Mouse (Mus musculus): ENCODE measurements around the gene Rab3c. TPM values are rescaled to one million over a fixed set of nuclear protein-coding genes. Genes with fewer than 3 reads are reported as not detected.
A peak's percentile ranks its signal among the peaks of the same experiment; 100 is the strongest.

The Rab3c gene
- polyA plus RNA-seq, 1 experiment from 2014 or later, result 198 TPM

- Histone ChIP-seq H3K9me3 (no peaks in the 10 kb centered on the region), H3K4me3 (no peak overlapping the region), H3K36me3 (peaks cover 6% of the 10 kb centered on the region; the same call in 1 of the 2 replicates), H3K27me3 (no peaks in the 10 kb centered on the region), H3K27ac (replicated peaks) (no peak overlapping the region), H3K4me1 (replicated peaks) (no peaks in the 10 kb centered on the region), H3K9ac (no peak overlapping the region), H3K4me2 (no peak overlapping the region)
- ATAC-seq (ENCODE audit: low FRiP score, low read depth), result no peak
These were observed 199.6 kb downstream of the Rab3c start for GRCm38 (mm10) chr13:110081174-110081573.

GRCm38 (mm10) chr13:110075587-110075986 lies 205.2 kb downstream of the Rab3c start:
- H3K9me3 ChIP-seq, result no peaks in the 10 kb centered on the region
- no peaks in the 10 kb centered on the region for H3K36me3 ChIP-seq
- ATAC-seq (ENCODE audit: low FRiP score, low read depth), result no peak
- no peak overlapping the region for H3K4me2 ChIP-seq
- H3K9ac ChIP-seq, result no peak overlapping the region
- WGBS, result 65% methylated on average over 9 of the region's 9 CpGs
- H3K4me3 ChIP-seq, result no peak overlapping the region
- H3K27me3 ChIP-seq, result no peaks in the 10 kb centered on the region
- no peak overlapping the region; the same call in 1 of the 2 replicates for H3K27ac ChIP-seq (replicated peaks)
- peaks cover 6% of the 10 kb centered on the region for H3K4me1 ChIP-seq (replicated peaks)

GRCm38 (mm10) chr13:110074180-110074579 lies 206.6 kb downstream of the Rab3c start:
- H3K9ac ChIP-seq, result no peak overlapping the region
- 53% methylated on average over 2 of the region's 2 CpGs for WGBS
- H3K27ac ChIP-seq (replicated peaks), result peak overlapping the region; percentile 48; the same call in 1 of the 2 replicates
- no peak for ATAC-seq (ENCODE audit: low FRiP score, low read depth)
- H3K4me1 ChIP-seq (replicated peaks), result peaks cover 6% of the 10 kb centered on the region
- no peaks in the 10 kb centered on the region for H3K27me3 ChIP-seq
- no peaks in the 10 kb centered on the region for H3K9me3 ChIP-seq
- H3K4me2 ChIP-seq, result no peak overlapping the region
- no peaks in the 10 kb centered on the region; the same call in 1 of the 2 replicates for H3K36me3 ChIP-seq
- no peak overlapping the region for H3K4me3 ChIP-seq

GRCm38 (mm10) chr13:110067149-110067548 lies 213.6 kb downstream of the Rab3c start:
- Histone ChIP-seq H3K9ac (no peak overlapping the region), H3K27ac (replicated peaks) (no peak overlapping the region), H3K36me3 (no peaks in the 10 kb centered on the region; the same call in 1 of the 2 replicates), H3K9me3 (no peaks in the 10 kb centered on the region), H3K4me2 (no peak overlapping the region), H3K4me1 (replicated peaks) (peaks cover 17% of the 10 kb centered on the region), H3K27me3 (no peaks in the 10 kb centered on the region), H3K4me3 (no peak overlapping the region)
- ATAC-seq (ENCODE audit: low FRiP score, low read depth), result no peak
- 90% methylated on average over 3 of the region's 3 CpGs for WGBS

GRCm38 (mm10) chr13:110066674-110067073 lies 214.1 kb downstream of the Rab3c start:
- ATAC-seq (ENCODE audit: low FRiP score, low read depth), result no peak
- H3K9me3 ChIP-seq, result no peaks in the 10 kb centered on the region
- peaks cover 18% of the 10 kb centered on the region for H3K4me1 ChIP-seq (replicated peaks)
- H3K9ac ChIP-seq, result no peak overlapping the region
- H3K36me3 ChIP-seq, result no peaks in the 10 kb centered on the region; the same call in 1 of the 2 replicates
- no peak overlapping the region for H3K4me3 ChIP-seq
- 82% methylated on average over 2 of the region's 2 CpGs for WGBS
- H3K27ac ChIP-seq (replicated peaks), result no peak overlapping the region
- H3K27me3 ChIP-seq, result no peaks in the 10 kb centered on the region
- H3K4me2 ChIP-seq, result no peak overlapping the region

GRCm38 (mm10) chr13:110062835-110063411 lies 217.9 kb downstream of the Rab3c start:
- peak overlapping the region; percentile 4; the same call in 1 of the 2 replicates for H3K4me3 ChIP-seq
- H3K4me2 ChIP-seq, result peak overlapping the region; percentile 44
- H3K4me1 ChIP-seq (replicated peaks), result peaks cover 18% of the 10 kb centered on the region
- H3K27ac ChIP-seq (replicated peaks), result peak overlapping the region; percentile 86
- no peaks in the 10 kb centered on the region for H3K36me3 ChIP-seq
- no peaks in the 10 kb centered on the region for H3K9me3 ChIP-seq
- 4% methylated on average over 9 of the region's 9 CpGs for WGBS
- peak; percentile 93 for ATAC-seq (ENCODE audit: low FRiP score, low read depth)
- H3K27me3 ChIP-seq, result no peaks in the 10 kb centered on the region
- H3K9ac ChIP-seq, result peak overlapping the region; percentile 28; the same call in 1 of the 2 replicates

- H3K9me3 ChIP-seq, result no peaks in the 10 kb centered on the region
- peak overlapping the region; percentile 69 for H3K27ac ChIP-seq (replicated peaks)
- no peaks in the 10 kb centered on the region for H3K36me3 ChIP-seq
- H3K4me1 ChIP-seq (replicated peaks), result peaks cover 18% of the 10 kb centered on the region
- no peak overlapping the region for H3K4me2 ChIP-seq
- no peak overlapping the region for H3K4me3 ChIP-seq
- WGBS, result 58% methylated on average over 8 of the region's 8 CpGs
- H3K27me3 ChIP-seq, result no peaks in the 10 kb centered on the region
- H3K9ac ChIP-seq, result no peak overlapping the region
- ATAC-seq (ENCODE audit: low FRiP score, low read depth), result peak; percentile 20; the same call in 1 of the 2 replicates
These were observed 218.5 kb downstream of the Rab3c start for GRCm38 (mm10) chr13:110062288-110062687.

- no peak overlapping the region for H3K4me3 ChIP-seq
- 70% methylated on average over 8 of the region's 8 CpGs for WGBS
- 0 out of 2 replicates have a peak, but pooled peaks cover 5% of the 10 kb centered on the region for H3K36me3 ChIP-seq
- H3K9ac ChIP-seq, result no peak overlapping the region
- H3K27ac ChIP-seq (replicated peaks), result no peak overlapping the region
- ATAC-seq (ENCODE audit: low FRiP score, low read depth), result no peak
- H3K9me3 ChIP-seq, result no peaks in the 10 kb centered on the region
- H3K4me1 ChIP-seq (replicated peaks), result no peaks in the 10 kb centered on the region
- no peaks in the 10 kb centered on the region for H3K27me3 ChIP-seq
- no peak overlapping the region for H3K4me2 ChIP-seq
These were observed 226.3 kb downstream of the Rab3c start for GRCm38 (mm10) chr13:110054538-110054937.

- H3K4me1 ChIP-seq (replicated peaks), result no peaks in the 10 kb centered on the region
- 0 out of 2 replicates have a peak, but pooled peaks cover 5% of the 10 kb centered on the region for H3K36me3 ChIP-seq
- no peaks in the 10 kb centered on the region for H3K9me3 ChIP-seq
- no peaks in the 10 kb centered on the region for H3K27me3 ChIP-seq
- WGBS, result 67% methylated on average over 5 of the region's 5 CpGs
- ATAC-seq (ENCODE audit: low FRiP score, low read depth), result no peak
- no peak overlapping the region for H3K4me2 ChIP-seq
- no peak overlapping the region for H3K9ac ChIP-seq
- no peak overlapping the region for H3K27ac ChIP-seq (replicated peaks)
- no peak overlapping the region for H3K4me3 ChIP-seq
These were observed 231.9 kb downstream of the Rab3c start for GRCm38 (mm10) chr13:110048767-110049434.

GRCm38 (mm10) chr13:110044418-110044817 lies 236.4 kb downstream of the Rab3c start:
- no peak for ATAC-seq (ENCODE audit: low FRiP score, low read depth)
- WGBS, result 75% methylated on average over 4 of the region's 4 CpGs
- no peak overlapping the region for H3K4me2 ChIP-seq

GRCm38 (mm10) chr13:110039779-110040498 lies 240.9 kb downstream of the Rab3c start:
- no peaks in the 10 kb centered on the region for H3K9me3 ChIP-seq
- H3K4me3 ChIP-seq, result no peak overlapping the region
- no peaks in the 10 kb centered on the region for H3K36me3 ChIP-seq
- H3K9ac ChIP-seq, result no peak overlapping the region
- 77% methylated on average over 3 of the region's 3 CpGs for WGBS
- no peak for ATAC-seq (ENCODE audit: low FRiP score, low read depth)
- H3K27me3 ChIP-seq, result no peaks in the 10 kb centered on the region
- H3K4me1 ChIP-seq (replicated peaks), result no peaks in the 10 kb centered on the region
- H3K27ac ChIP-seq (replicated peaks), result no peak overlapping the region
- H3K4me2 ChIP-seq, result no peak overlapping the region

More at GRCm38 (mm10) chr13:110044418-110044817, 236.4 kb downstream of the Rab3c start:
- Histone ChIP-seq H3K27me3 (no peaks in the 10 kb centered on the region), H3K9me3 (no peaks in the 10 kb centered on the region), H3K4me1 (replicated peaks) (no peaks in the 10 kb centered on the region), H3K4me3 (no peak overlapping the region), H3K36me3 (no peaks in the 10 kb centered on the region), H3K27ac (replicated peaks) (no peak overlapping the region), H3K9ac (no peak overlapping the region)

- H3K4me3 ChIP-seq, result no peak overlapping the region
- ATAC-seq (ENCODE audit: low FRiP score, low read depth), result no peak
These were observed 241.6 kb downstream of the Rab3c start for GRCm38 (mm10) chr13:110039170-110039569.

More at GRCm38 (mm10) chr13:110039170-110039569, 241.6 kb downstream of the Rab3c start:
- H3K9ac ChIP-seq, result no peak overlapping the region
- no peak overlapping the region for H3K27ac ChIP-seq (replicated peaks)
- WGBS, result 85% methylated on average over 9 of the region's 9 CpGs
- no peaks in the 10 kb centered on the region for H3K4me1 ChIP-seq (replicated peaks)
- H3K36me3 ChIP-seq, result no peaks in the 10 kb centered on the region
- H3K9me3 ChIP-seq, result no peaks in the 10 kb centered on the region
- no peaks in the 10 kb centered on the region for H3K27me3 ChIP-seq
- no peak overlapping the region for H3K4me2 ChIP-seq

Data from hindbrain, embryonic 15.5 days (tissue).